Mouse (Mus musculus) ES-E14 (cell line): ENCODE measurements around the gene Grhl3. TPM values are rescaled to one million over a fixed set of nuclear protein-coding genes. Genes with fewer than 3 reads are reported as not detected.
"Not testable (repeated sequence)": the region's sequence is repeated elsewhere in the genome, so short reads cannot be mapped to it uniquely, and the experiment has no call there.

Experiments
- DNase-seq: peaks from one replicate; pipeline ENCODE4 v3.0.0-alpha.2; 2013; ENCODE audit warnings: low read depth, low spot score
- H3K27ac ChIP-seq: 2 replicates; pipeline ENCODE4 v1.5.1; 2012; ENCODE audit warnings: low read depth, mild to moderate bottlenecking, low read length, moderate library complexity, mixed read lengths; ENCODE audit not compliant: poor library complexity, insufficient read depth, severe bottlenecking
- H3K36me3 ChIP-seq: 2 replicates; pipeline ENCODE4 v1.6.1; 2012; ENCODE audit warnings: mild to moderate bottlenecking, low read length, moderate library complexity, mixed read lengths; ENCODE audit not compliant: control insufficient read depth, poor library complexity, insufficient read depth, severe bottlenecking
- H3K4me1 ChIP-seq, 2 experiments: fragments of 150-350 bp in 1 of 2; sonication (generic) in 1 of 2; 2 replicates each; pipeline ENCODE4 v1.6.1; 2012; ENCODE audit warnings: low read length in 2 of 2, mild to moderate bottlenecking in 1 of 2, mixed read lengths in 1 of 2; ENCODE audit not compliant: control insufficient read depth in 2 of 2, insufficient read depth in 2 of 2, poor library complexity in 1 of 2
- H3K4me3 ChIP-seq, 2 experiments: fragments of 150-350 bp in 1 of 2; sonication (generic) in 1 of 2; 2 replicates each; pipeline ENCODE4 v1.5.1; 2012; ENCODE audit warnings: low read length in 2 of 2, low read depth in 1 of 2, mild to moderate bottlenecking in 1 of 2, mixed read lengths in 1 of 2; ENCODE audit not compliant: insufficient read depth in 1 of 2, poor library complexity in 1 of 2, severe bottlenecking in 1 of 2
- H3K9ac ChIP-seq: 2 replicates; pipeline ENCODE4 v1.6.1; 2012; ENCODE audit warnings: low read depth, mild to moderate bottlenecking, low read length, mixed read lengths; ENCODE audit not compliant: poor library complexity, insufficient read depth, severe bottlenecking
- H3K9me3 ChIP-seq: fragments of 150-350 bp; sonication (generic); 2 replicates; pipeline ENCODE4 v1.6.1; 2012; ENCODE audit warnings: low read depth, mild to moderate bottlenecking, low read length; ENCODE audit not compliant: control insufficient read depth, insufficient read depth
- CHD2 ChIP-seq: IDR thresholded peaks from 2 replicates; pipeline ENCODE4 v1.6.1; 2014; ENCODE audit warnings: mild to moderate bottlenecking, low read depth, low read length, inconsistent platforms
- HCFC1 ChIP-seq: IDR thresholded peaks from 2 replicates; pipeline ENCODE4 v1.6.1; 2012; ENCODE audit warnings: low read length, inconsistent platforms, borderline replicate concordance; ENCODE audit not compliant: insufficient read depth
- MAFK ChIP-seq: IDR thresholded peaks from 2 replicates; pipeline ENCODE4 v1.6.1; 2014; ENCODE audit warnings: mild to moderate bottlenecking, low read depth, low read length, inconsistent platforms; ENCODE audit not compliant: insufficient read depth
- ZC3H11A ChIP-seq: IDR thresholded peaks from 2 replicates; pipeline ENCODE4 v1.6.1; 2012; ENCODE audit warnings: low read depth, mild to moderate bottlenecking, inconsistent platforms, low read length, borderline replicate concordance
- ZNF384 ChIP-seq: IDR thresholded peaks from 2 replicates; pipeline ENCODE4 v1.6.1; 2012; ENCODE audit warnings: low read depth, low read length, inconsistent platforms
- in situ Hi-C, 2 experiments: fragments of 600-800 bp; cut with MboI; formaldehyde crosslinking; loops; one replicate each; pipeline ENCODE4 v1.15.1; 2025; ENCODE audit warnings: low sequenced_read_pairs in 2 of 2, inconsistent platforms in 1 of 2; ENCODE audit not compliant: unreplicated experiment in 2 of 2
- total RNA-seq: library from RNA; depleted of rRNA; stranded (reverse); fragments of 300-350 nt; gene quantifications from 2 replicates; pipeline ENCODE4 v1.2.3, GENCODE M21; 2012

Grhl3 gene
- total RNA-seq, 1 experiment = 6.7 TPM

GRCm38 (mm10) chr4:135617038-135617437 lies 43.6 kb upstream of the Grhl3 start:
- H3K9ac ChIP-seq = no peak overlapping the region
- in situ Hi-C loops = no loop called here

GRCm38 (mm10) chr4:135615307-135615706 lies 41.9 kb upstream of the Grhl3 start:
- H3K4me3 ChIP-seq = peak overlapping the region; percentile 71 to 72
- in situ Hi-C loops, H3K36me3 ChIP-seq, H3K9me3 ChIP-seq, DNase-seq, H3K27ac ChIP-seq: not testable (repeated sequence)
- peaks cover 6 to 24% of the 10 kb centered on the region in 2 experiments for H3K4me1 ChIP-seq
- peak overlapping the region; percentile 72 for H3K9ac ChIP-seq

More at GRCm38 (mm10) chr4:135617038-135617437, 43.6 kb upstream of the Grhl3 start:
- no peaks in the 10 kb centered on the region for H3K9me3 ChIP-seq
- H3K4me3 ChIP-seq = no peak overlapping the region
- H3K4me1 ChIP-seq = peaks cover 6 to 24% of the 10 kb centered on the region in 2 experiments
- H3K27ac ChIP-seq = no peak overlapping the region
- no peak for DNase-seq
- TF ChIP-seq ZC3H11A (no peak), CHD2 (no peak), ZNF384 (no peak), HCFC1 (no peak), MAFK (no peak)
- no peaks in the 10 kb centered on the region; the same call in 1 of the 2 replicates for H3K36me3 ChIP-seq

DNA sequence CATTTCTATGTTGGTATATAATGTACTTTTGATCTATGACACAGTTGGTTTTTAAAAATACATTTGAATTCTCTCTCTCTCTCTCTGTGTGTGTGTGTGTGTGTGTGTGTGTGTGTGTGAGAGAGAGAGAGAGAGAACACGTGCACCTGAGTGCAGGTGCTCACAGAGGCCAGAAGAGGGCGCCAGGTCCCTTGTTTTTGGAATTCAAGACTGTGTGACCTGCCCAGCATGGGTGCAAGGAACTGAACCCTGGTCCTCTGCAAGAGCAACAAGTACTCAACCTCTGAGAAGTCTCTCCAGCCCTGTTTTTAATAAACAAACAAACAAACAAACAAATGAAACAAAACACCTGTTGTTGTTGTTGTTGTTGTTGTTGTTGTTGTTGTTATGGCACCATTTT lies 36.6 kb upstream of the Grhl3 start:
- Histone ChIP-seq H3K9me3 (no peaks in the 10 kb centered on the region; the same call in none of the 2 replicates), H3K4me1 (no peaks in the 10 kb centered on the region; a peak in 1 of 4 replicates), H3K36me3 (no peaks in the 10 kb centered on the region; the same call in 1 of the 2 replicates), H3K9ac (no peak overlapping the region), H3K27ac (no peak overlapping the region), H3K4me3 (no peak overlapping the region)
- no peak for TF ChIP-seq ZNF384
- TF ChIP-seq HCFC1 = no peak
- no peak for DNase-seq
- in situ Hi-C loops = no loop called here

- in situ Hi-C loops = no loop called here
- Histone ChIP-seq H3K4me3 (no peak overlapping the region), H3K27ac (no peak overlapping the region), H3K9ac (no peak overlapping the region), H3K4me1 (peaks cover 0 to 8% of the 10 kb centered on the region in 2 experiments; a peak in 2 of 4 replicates), H3K9me3 (no peaks in the 10 kb centered on the region; the same call in none of the 2 replicates), H3K36me3 (no peaks in the 10 kb centered on the region; the same call in 1 of the 2 replicates)
- DNase-seq = no peak
- TF ChIP-seq CHD2 (no peak), ZC3H11A (no peak), ZNF384 (no peak), MAFK (no peak), HCFC1 (no peak)
Observed at GRCm38 (mm10) chr4:135607979-135608885, 34.8 kb upstream of the Grhl3 start.

DNA sequence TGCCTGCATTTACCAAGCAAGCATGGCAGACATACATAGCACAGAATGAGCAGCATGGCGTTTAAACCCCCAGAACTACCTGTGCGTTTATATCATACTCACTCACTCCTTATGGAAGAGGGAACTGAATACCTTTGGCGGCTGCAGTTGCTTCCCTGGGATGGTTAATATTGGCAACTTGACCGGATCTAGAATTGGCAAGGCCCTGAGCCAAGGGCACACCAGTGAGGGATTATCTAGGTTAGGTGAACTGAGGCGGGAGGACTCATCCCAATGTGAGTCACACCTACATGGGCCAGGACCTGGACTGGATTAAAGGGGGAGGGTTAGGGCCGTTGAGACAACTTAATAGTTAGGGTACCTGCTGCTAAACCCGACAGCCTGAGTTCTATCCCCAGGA lies 32.8 kb upstream of the Grhl3 start:
- Histone ChIP-seq H3K9ac (no peak overlapping the region), H3K9me3 (no peaks in the 10 kb centered on the region; the same call in none of the 2 replicates), H3K4me1 (peaks cover 0 to 8% of the 10 kb centered on the region in 2 experiments; a peak in 2 of 4 replicates), H3K27ac (no peak overlapping the region), H3K4me3 (no peak overlapping the region), H3K36me3 (no peaks in the 10 kb centered on the region)
- TF ChIP-seq HCFC1 (no peak), ZNF384 (no peak), CHD2 (no peak)
- DNase-seq = no peak
- in situ Hi-C loops = no loop called here
